13 mouse cellular contexts compared by ENCODE assay signal in genomic region chr11:5562625-5563268, GRCm38 (mm10). TPM values are rescaled to one million over a fixed set of nuclear protein-coding genes. Genes with fewer than 3 reads are reported as not detected.
A peak's percentile ranks its signal among the peaks of the same experiment; 100 is the strongest.
DNase-seq lines count a peak whose midpoint lies in the region; ATAC-seq and TF ChIP-seq lines count a peak whose summit lies in the region.
"Had no signal": no experiment of that assay in that cellular context is flagged by ENCODE, and none has a peak within 500 bp of the region (broad histone marks: within the 10 kb centered on the region; RNA-seq: fewer than 3 reads in every experiment).

No protein-coding gene starts in this region.

- H3K4me3 ChIP-seq in heart, embryonic 13.5 days: no peak overlapping the region
- H3K4me3 ChIP-seq in MEL (ENCODE audit: control insufficient read depth in 1 of 2, insufficient read depth in 1 of 2, low read depth in 2 of 2, low read length in 2 of 2): no peak overlapping the region
- no peak overlapping the region for H3K4me3 ChIP-seq in forebrain, embryonic 15.5 days
- H3K4me3 ChIP-seq in midbrain, embryonic 13.5 days (replicated peaks): no peak overlapping the region
- no peak overlapping the region for H3K4me3 ChIP-seq in thymus, adult 2 months (ENCODE audit: control insufficient read depth, insufficient read depth, low read length)

- H3K36me3 ChIP-seq in heart, embryonic 13.5 days: no peaks in the 10 kb centered on the region
- peaks cover 0 to 28% of the 10 kb centered on the region in 2 experiments; a peak in 2 of 4 replicates for H3K36me3 ChIP-seq in MEL (ENCODE audit: control insufficient read depth in 1 of 2, insufficient read depth in 2 of 2, low read length in 2 of 2)
- H3K36me3 ChIP-seq in forebrain, embryonic 15.5 days: no peaks in the 10 kb centered on the region
- H3K36me3 ChIP-seq in midbrain, embryonic 13.5 days: no peaks in the 10 kb centered on the region
- no peaks in the 10 kb centered on the region for H3K36me3 ChIP-seq in thymus, adult 2 months (ENCODE audit: control insufficient read depth, insufficient read depth, low read length)

- H3K9ac ChIP-seq in heart, embryonic 13.5 days: no peak overlapping the region
- H3K9ac ChIP-seq in MEL (ENCODE audit: control insufficient read depth, low read depth, low read length, poor library complexity, severe bottlenecking): no peak overlapping the region
- no peak overlapping the region for H3K9ac ChIP-seq in forebrain, embryonic 15.5 days (replicated peaks)
- no peak overlapping the region for H3K9ac ChIP-seq in midbrain, embryonic 13.5 days (replicated peaks)

- intact Hi-C loops in heart, postnatal 14 days (cut with DNase I): loop anchor here (5.0 kb wide), 1 partner anchor 65 kb away; no protein-coding TSS in a partner anchor

- TF ChIP-seq EP300 in MEL (IDR thresholded peaks at IDR 0.05; ENCODE audit: low read depth in 1 of 2, low read length in 2 of 2): no peak

- no peak overlapping the region for H3K27ac ChIP-seq in heart, embryonic 13.5 days (replicated peaks)
- no peak overlapping the region for H3K27ac ChIP-seq in MEL (ENCODE audit: control insufficient read depth, low read depth, low read length)
- no peak overlapping the region for H3K27ac ChIP-seq in forebrain, embryonic 15.5 days (replicated peaks)
- no peak overlapping the region for H3K27ac ChIP-seq in midbrain, embryonic 13.5 days
- H3K27ac ChIP-seq in thymus, adult 2 months (ENCODE audit: control insufficient read depth, insufficient read depth, low read length): no peak overlapping the region

- no peak for TF ChIP-seq CTCF in MEL (IDR thresholded peaks at IDR 0.05 in 2 of 3, conservative IDR thresholded peaks at IDR 0.05 in 1 of 3; ENCODE audit: control insufficient read depth in 1 of 3, insufficient read depth in 1 of 3, low read depth in 2 of 3, low read length in 3 of 3, poor library complexity in 1 of 3, severe bottlenecking in 1 of 3)
- TF ChIP-seq CTCF in thymus, adult 2 months (IDR thresholded peaks at IDR 0.05; ENCODE audit: borderline replicate concordance, control insufficient read depth, extremely low read depth, insufficient read depth, low read length, poor library complexity): no peak

- no peak for ATAC-seq in heart, embryonic 13.5 days (ENCODE audit: extremely low read depth, insufficient number of reproducible peaks, low FRiP score, low TSS enrichment)
- ATAC-seq in forebrain, embryonic 15.5 days (replicated peaks): 0 out of 2 replicates have a peak, but pooled peaks have one; percentile 32
- ATAC-seq in midbrain, embryonic 13.5 days: peak; percentile 79
- no peak for ATAC-seq in monocyte, adult 5-6 weeks (replicated peaks; ENCODE audit: insufficient number of reproducible peaks, low FRiP score, low TSS enrichment, poor library complexity, severe bottlenecking)

- WGBS in heart, embryonic 13.5 days: 23% methylated on average over 9 of the region's 9 CpGs
- WGBS in forebrain, embryonic 15.5 days: 17% methylated on average over 9 of the region's 9 CpGs
- WGBS in midbrain, embryonic 13.5 days: 18% methylated on average over 9 of the region's 9 CpGs
- 82% methylated on average over 9 of the region's 9 CpGs for WGBS in thymus, adult 2 months

- DNase-seq in heart, postnatal 14 days: no peak
- peak; percentile 54 for DNase-seq in MEL (ENCODE audit: low read depth, low spot score)
- no peak for DNase-seq in left cerebral cortex, adult 11 months (ENCODE audit: low spot score)
- no peak for DNase-seq in thymus, adult 2 months
- DNase-seq: cerebellum, postnatal 25 days; gastrocnemius, postnatal 25 days; lung, postnatal 36 days had no signal

- H3K9me3 ChIP-seq in heart, embryonic 13.5 days: no peaks in the 10 kb centered on the region
- no peaks in the 10 kb centered on the region for H3K9me3 ChIP-seq in MEL (replicated peaks; ENCODE audit: insufficient read depth, low read length)
- H3K9me3 ChIP-seq in forebrain, embryonic 15.5 days: no peaks in the 10 kb centered on the region
- H3K9me3 ChIP-seq in midbrain, embryonic 13.5 days: no peaks in the 10 kb centered on the region

- TF ChIP-seq POLR2A in MEL (IDR thresholded peaks at IDR 0.05; ENCODE audit: control insufficient read depth in 1 of 2, insufficient read depth in 1 of 2, low read depth in 1 of 2, low read length in 2 of 2, poor library complexity in 1 of 2): no peak
- TF ChIP-seq POLR2A in thymus, adult 2 months (IDR thresholded peaks at IDR 0.05; ENCODE audit: control insufficient read depth, extremely low read depth, insufficient read depth, low read length, poor library complexity): no peak

- H3K79me2 ChIP-seq in MEL (ENCODE audit: control insufficient read depth, insufficient read depth, low read length, poor library complexity): no peaks in the 10 kb centered on the region

- no peak for TF ChIP-seq RAD21 in MEL (IDR thresholded peaks at IDR 0.05; ENCODE audit: low read depth, low read length)

- 0 out of 2 replicates have a peak, but pooled peaks cover 3% of the 10 kb centered on the region for H3K27me3 ChIP-seq in heart, embryonic 13.5 days (replicated peaks)
- H3K27me3 ChIP-seq in MEL (ENCODE audit: control insufficient read depth in 1 of 2, insufficient read depth in 2 of 2, low read length in 2 of 2): no peaks in the 10 kb centered on the region
- H3K27me3 ChIP-seq in forebrain, embryonic 15.5 days: no peaks in the 10 kb centered on the region
- no peaks in the 10 kb centered on the region for H3K27me3 ChIP-seq in midbrain, embryonic 13.5 days
- H3K27me3 ChIP-seq in thymus, adult 2 months (ENCODE audit: control insufficient read depth, insufficient read depth, low read length): no peaks in the 10 kb centered on the region

- H3K4me2 ChIP-seq in heart, embryonic 13.5 days: 0 out of 2 replicates have a peak overlapping the region, but pooled peaks have one; percentile 18
- H3K4me2 ChIP-seq in forebrain, embryonic 15.5 days (replicated peaks): no peak overlapping the region
- H3K4me2 ChIP-seq in midbrain, embryonic 13.5 days (replicated peaks): 0 out of 2 replicates have a peak overlapping the region, but pooled peaks have one; percentile 3

- 0 out of 2 replicates have a peak, but pooled peaks cover 5% of the 10 kb centered on the region for H3K4me1 ChIP-seq in heart, embryonic 13.5 days
- peaks cover 18 to 36% of the 10 kb centered on the region in 2 experiments for H3K4me1 ChIP-seq in MEL (ENCODE audit: control insufficient read depth in 1 of 2, insufficient read depth in 2 of 2, low read length in 2 of 2)
- H3K4me1 ChIP-seq in forebrain, embryonic 15.5 days: peaks cover 4% of the 10 kb centered on the region
- peaks cover 6% of the 10 kb centered on the region for H3K4me1 ChIP-seq in midbrain, embryonic 13.5 days (replicated peaks)
- H3K4me1 ChIP-seq in thymus, adult 2 months (replicated peaks; ENCODE audit: control insufficient read depth, insufficient read depth, low read length): no peaks in the 10 kb centered on the region

TF ChIP-seq in MEL, 35 proteins besides CTCF, POLR2A, EP300 and RAD21 (continues in another document):
- no peak for TF ChIP-seq MYC (IDR thresholded peaks at IDR 0.05; ENCODE audit: low read depth, low read length)
- TF ChIP-seq BHLHE40 (IDR thresholded peaks at IDR 0.05; ENCODE audit: borderline replicate concordance, low read depth, low read length): no peak
- TF ChIP-seq ELF1 (IDR thresholded peaks at IDR 0.05; ENCODE audit: low read depth, low read length): no peak
- TF ChIP-seq MXI1 (IDR thresholded peaks at IDR 0.05; ENCODE audit: low read depth, low read length): peak; percentile 44; the same call in 1 of the 2 replicates
- TF ChIP-seq HCFC1 (IDR thresholded peaks at IDR 0.05; ENCODE audit: low read depth, low read length): no peak
- peak; percentile 10; the same call in 1 of the 2 replicates for TF ChIP-seq SIN3A (IDR thresholded peaks at IDR 0.05; ENCODE audit: low read length)
- no peak for TF ChIP-seq MEF2A (IDR thresholded peaks at IDR 0.05; ENCODE audit: extremely low read depth, insufficient replicate concordance, low read depth, low read length, poor library complexity, severe bottlenecking)
- no peak for TF ChIP-seq TBP (IDR thresholded peaks at IDR 0.05; ENCODE audit: low read depth, low read length)
- no peak for TF ChIP-seq MYB (IDR thresholded peaks at IDR 0.05; ENCODE audit: low read depth, low read length)
- no peak for TF ChIP-seq RCOR1 (IDR thresholded peaks at IDR 0.05; ENCODE audit: low read depth, low read length)

RNA-seq across cellular contexts. Expression of gene Ankrd36, which starts 6.7 kb away (rescaled TPM):
- polyA plus RNA-seq in heart, embryonic 13.5 days (2015; fragmentation: Nextera tagmentation; extraction: Ambion mirVana): not detected in 2 replicates
- not detected for total RNA-seq in heart, postnatal 14 days (2021)
- 3.4 and 5.2 TPM in 2 replicates for total RNA-seq in MEL (2012; rRNA removed)
- polyA plus RNA-seq in MEL (2012; ENCODE audit: insufficient read depth in 1 of 2, insufficient read length in 2 of 2, low read depth in 1 of 2, low replicate concordance in 2 of 2, missing spikeins in 1 of 2): 1 to 10 TPM in 1 of 2 experiments, not detected in 1; 3.2 TPM
- not detected in 2 replicates for polyA plus RNA-seq in forebrain, embryonic 15.5 days (2015; fragmentation: Nextera tagmentation; extraction: Ambion mirVana)
- not detected in 2 replicates for polyA plus RNA-seq in midbrain, embryonic 13.5 days (2015; fragmentation: Nextera tagmentation; extraction: Ambion mirVana)
- total RNA-seq in monocyte, adult 5-6 weeks (2017): 0.95 to 1.7 TPM in 2 of 3 replicates, not detected in the other
- polyA plus RNA-seq in thymus, adult 2 months (2012; rRNA removed): not detected in 2 replicates
- total RNA-seq: adrenal gland, postnatal 4 days; gastrocnemius, postnatal 25 days; layer of hippocampus, adult 18-20 months had no signal

RNA-seq across cellular contexts. Expression of gene Ccdc117, which starts 20.8 kb away (rescaled TPM):
- 11.4 and 11.9 TPM in 2 replicates for polyA plus RNA-seq in heart, embryonic 13.5 days (2015; fragmentation: Nextera tagmentation; extraction: Ambion mirVana)
- total RNA-seq in heart, postnatal 14 days (2021): 10 to 100 TPM; 17.6 to 20.5 TPM
- 26.3 and 35.4 TPM in 2 replicates for total RNA-seq in MEL (2012; rRNA removed)
- 10 to 100 TPM in 1 of 2 experiments, not detected in 1; 19.4 TPM for polyA plus RNA-seq in MEL (2012; ENCODE audit: insufficient read depth in 1 of 2, insufficient read length in 2 of 2, low read depth in 1 of 2, low replicate concordance in 2 of 2, missing spikeins in 1 of 2)
- 15.4 and 15.8 TPM in 2 replicates for polyA plus RNA-seq in forebrain, embryonic 15.5 days (2015; fragmentation: Nextera tagmentation; extraction: Ambion mirVana)
- polyA plus RNA-seq in midbrain, embryonic 13.5 days (2015; fragmentation: Nextera tagmentation; extraction: Ambion mirVana): 13.3 and 15.3 TPM in 2 replicates
- 45.0 to 57.3 TPM (median 46.3 TPM) in 3 replicates for total RNA-seq in monocyte, adult 5-6 weeks (2017)
- 12.2 and 13.9 TPM in 2 replicates for polyA plus RNA-seq in thymus, adult 2 months (2012; rRNA removed)

RNA-seq across cellular contexts. Expression of gene Xbp1, which starts 42.3 kb away (rescaled TPM):
- polyA plus RNA-seq in heart, embryonic 13.5 days (2015; fragmentation: Nextera tagmentation; extraction: Ambion mirVana): 100 and 115 TPM in 2 replicates
- 10 to 100 TPM; 50.8 to 65.3 TPM for total RNA-seq in heart, postnatal 14 days (2021)
- total RNA-seq in MEL (2012; rRNA removed): 84.2 and 101 TPM in 2 replicates
- 10 to 100 TPM in 1 of 2 experiments, not detected in 1; 81.8 TPM for polyA plus RNA-seq in MEL (2012; ENCODE audit: insufficient read depth in 1 of 2, insufficient read length in 2 of 2, low read depth in 1 of 2, low replicate concordance in 2 of 2, missing spikeins in 1 of 2)
- 128 and 135 TPM in 2 replicates for polyA plus RNA-seq in forebrain, embryonic 15.5 days (2015; fragmentation: Nextera tagmentation; extraction: Ambion mirVana)
- 106 and 118 TPM in 2 replicates for polyA plus RNA-seq in midbrain, embryonic 13.5 days (2015; fragmentation: Nextera tagmentation; extraction: Ambion mirVana)
- total RNA-seq in monocyte, adult 5-6 weeks (2017): 247 to 277 TPM (median 261 TPM) in 3 replicates
- 113 and 118 TPM in 2 replicates for polyA plus RNA-seq in thymus, adult 2 months (2012; rRNA removed)

Comparison
In these comparisons a context has a peak if more than half of its experiments do, and no peak if none do; other contexts are left out.
1. ATAC-seq: peak in forebrain, embryonic 15.5 days (single experiment) and midbrain, embryonic 13.5 days (single experiment); none in heart, embryonic 13.5 days (single experiment) and monocyte, adult 5-6 weeks (single experiment).